Mouse (Mus musculus) limb, embryonic 14.5 days (tissue): ENCODE data around the gene Cers3. TPM values are rescaled to one million over a fixed set of nuclear protein-coding genes. Genes with fewer than 3 reads are reported as not detected.

Experiments used
- ATAC-seq: fragments of 200-750 bp; cut with Nextera tagmentation; 2 replicates; pipeline ENCODE4 v1.8.0; 2017; ENCODE audit warnings: low read depth, moderate number of reproducible peaks, moderate TSS enrichment; ENCODE audit not compliant: low FRiP score
- DNase-seq: peaks from one replicate; pipeline ENCODE4 v3.0.0-alpha.2; 2015; ENCODE audit warnings: low spot score
- H3K27ac ChIP-seq: fragments of 300-500 bp; sonication (generic); replicated peaks from 2 replicates; pipeline ENCODE4 v1.5.1; 2014; ENCODE audit warnings: low read depth, mild to moderate bottlenecking, low read length, moderate library complexity, mixed read lengths
- H3K27me3 ChIP-seq: fragments of 300-500 bp; sonication (generic); 2 replicates; pipeline ENCODE4 v1.6.1; 2014; ENCODE audit warnings: low read length, mixed read lengths; ENCODE audit not compliant: control insufficient read depth, insufficient read depth
- H3K36me3 ChIP-seq: fragments of 300-500 bp; sonication (generic); 2 replicates; pipeline ENCODE4 v1.6.1; 2014; ENCODE audit warnings: mild to moderate bottlenecking, low read length, moderate library complexity, mixed read lengths; ENCODE audit not compliant: control insufficient read depth, insufficient read depth
- H3K4me1 ChIP-seq: fragments of 300-500 bp; sonication (generic); 2 replicates; pipeline ENCODE4 v1.6.1; 2014; ENCODE audit warnings: antibody characterized with exemption, low read length, mixed read lengths; ENCODE audit not compliant: control insufficient read depth, insufficient read depth
- H3K4me2 ChIP-seq: fragments of 300-500 bp; sonication (generic); replicated peaks from 2 replicates; pipeline ENCODE4 v1.6.1; 2014; ENCODE audit warnings: low read depth, mild to moderate bottlenecking, low read length, moderate library complexity; ENCODE audit not compliant: severe bottlenecking
- H3K4me3 ChIP-seq: fragments of 300-500 bp; sonication (generic); replicated peaks from 2 replicates; pipeline ENCODE4 v1.5.1; 2014; ENCODE audit warnings: low read length
- H3K9ac ChIP-seq: fragments of 300-500 bp; sonication (generic); 2 replicates; pipeline ENCODE4 v1.6.1; 2014; ENCODE audit warnings: mild to moderate bottlenecking, low read depth, low read length, moderate library complexity; ENCODE audit not compliant: severe bottlenecking
- H3K9me3 ChIP-seq: fragments of 300-500 bp; sonication (generic); 2 replicates; pipeline ENCODE4 v1.6.1; 2016; ENCODE audit warnings: low read length; ENCODE audit not compliant: control insufficient read depth
- POLR2A ChIP-seq: fragments of 200-500 bp; IDR thresholded peaks from 2 replicates; pipeline ENCODE4 v1.8.0; 2012; ENCODE audit warnings: inconsistent platforms, mild to moderate bottlenecking, moderate library complexity, borderline replicate concordance; ENCODE audit not compliant: insufficient read depth, insufficient read length; ENCODE audit errors: extremely low read depth
- WGBS: fragments of 180-500 bp; shearing (Covaris S2); extraction: QIAGEN DNeasy Blood & Tissue Kit; methylation state at CpG from one replicate; pipeline ENCODE4 v1.1.7; 2014; 5-methylcytosine and 5-hydroxymethylcytosine counted together
- polyA plus RNA-seq, 2 experiments: library from polyadenylated mRNA; depleted of rRNA in 1 of 2; stranded (reverse) in 1 of 2; unstranded in 1 of 2; fragments of >200 nt; fragmentation: Nextera tagmentation in 1 of 2; extraction: Ambion mirVana in 1 of 2; gene quantifications; 2 replicates each; pipeline versions ENCODE4 v1.2.1 to v1.2.3; 2012 to 2014

Cers3 gene
- polyA plus RNA-seq, 2 experiments = 4.4 to 12.0 TPM

GRCm38 (mm10) chr7:66753816-66754215, 10.5 kb downstream of the Cers3 start:
- 68% methylated on average over 8 of the region's 8 CpGs for WGBS
- Histone ChIP-seq H3K4me2 (no peak overlapping the region), H3K4me1 (0 out of 2 replicates have a peak, but pooled peaks cover 5% of the 10 kb centered on the region), H3K27ac (no peak overlapping the region), H3K9ac (no peak overlapping the region), H3K36me3 (no peaks in the 10 kb centered on the region), H3K4me3 (no peak overlapping the region), H3K9me3 (no peaks in the 10 kb centered on the region), H3K27me3 (no peaks in the 10 kb centered on the region)
- ATAC-seq = no peak
- TF ChIP-seq POLR2A = no peak
- no peak for DNase-seq

- Histone ChIP-seq H3K36me3 (no peaks in the 10 kb centered on the region), H3K9ac (no peak overlapping the region), H3K9me3 (no peaks in the 10 kb centered on the region), H3K4me3 (no peak overlapping the region), H3K27me3 (no peaks in the 10 kb centered on the region), H3K4me1 (0 out of 2 replicates have a peak, but pooled peaks cover 2% of the 10 kb centered on the region), H3K27ac (no peak overlapping the region), H3K4me2 (no peak overlapping the region)
- DNase-seq (no peak), ATAC-seq (no peak)
- WGBS = 81% methylated on average over 7 of the region's 7 CpGs
- TF ChIP-seq POLR2A = no peak
Observed at GRCm38 (mm10) chr7:66755611-66756010, 12.3 kb downstream of the Cers3 start.

GRCm38 (mm10) chr7:66769902-66770301, 26.6 kb downstream of the Cers3 start:
- H3K4me2 ChIP-seq = no peak overlapping the region
- no peak for TF ChIP-seq POLR2A
- no peaks in the 10 kb centered on the region for H3K36me3 ChIP-seq
- H3K9me3 ChIP-seq = no peaks in the 10 kb centered on the region
- no peaks in the 10 kb centered on the region for H3K27me3 ChIP-seq
- no peak overlapping the region for H3K4me3 ChIP-seq
- ATAC-seq (no peak), DNase-seq (no peak)
- H3K27ac ChIP-seq = no peak overlapping the region
- WGBS = 69% methylated on average over 5 of the region's 5 CpGs
- H3K4me1 ChIP-seq = 0 out of 2 replicates have a peak, but pooled peaks cover 3% of the 10 kb centered on the region
- no peak overlapping the region for H3K9ac ChIP-seq

- 0 out of 2 replicates have a peak, but pooled peaks cover 3% of the 10 kb centered on the region for H3K4me1 ChIP-seq
- TF ChIP-seq POLR2A = no peak
- ATAC-seq (no peak), DNase-seq (no peak)
- no peak overlapping the region for H3K9ac ChIP-seq
- H3K4me3 ChIP-seq = no peak overlapping the region
- H3K36me3 ChIP-seq = no peaks in the 10 kb centered on the region
- no peaks in the 10 kb centered on the region for H3K9me3 ChIP-seq
- no peak overlapping the region for H3K4me2 ChIP-seq
- no peak overlapping the region for H3K27ac ChIP-seq
- WGBS = 47% methylated on average over 3 of the region's 3 CpGs
- no peaks in the 10 kb centered on the region for H3K27me3 ChIP-seq
Observed at GRCm38 (mm10) chr7:66770706-66771105, 27.4 kb downstream of the Cers3 start.

- no peak for TF ChIP-seq POLR2A
- WGBS = 64% methylated on average over 6 of the region's 6 CpGs
- ATAC-seq = no peak
Observed at GRCm38 (mm10) chr7:66771252-66771651, 27.9 kb downstream of the Cers3 start.

GRCm38 (mm10) chr7:66779411-66779810, 36.1 kb downstream of the Cers3 start:
- DNase-seq (no peak), ATAC-seq (no peak)
- no peaks in the 10 kb centered on the region for H3K36me3 ChIP-seq
- WGBS = 48% methylated on average over 2 of the region's 2 CpGs
- no peaks in the 10 kb centered on the region for H3K27me3 ChIP-seq
- H3K27ac ChIP-seq = no peak overlapping the region
- TF ChIP-seq POLR2A = no peak
- no peak overlapping the region for H3K9ac ChIP-seq
- no peak overlapping the region for H3K4me3 ChIP-seq
- H3K4me2 ChIP-seq = no peak overlapping the region
- H3K9me3 ChIP-seq = no peaks in the 10 kb centered on the region
- peaks cover 8% of the 10 kb centered on the region; the same call in 1 of the 2 replicates for H3K4me1 ChIP-seq

More at GRCm38 (mm10) chr7:66771252-66771651, 27.9 kb downstream of the Cers3 start:
- Histone ChIP-seq H3K4me1 (0 out of 2 replicates have a peak, but pooled peaks cover 3% of the 10 kb centered on the region), H3K4me2 (no peak overlapping the region), H3K9ac (no peak overlapping the region), H3K27ac (no peak overlapping the region), H3K4me3 (no peak overlapping the region), H3K27me3 (no peaks in the 10 kb centered on the region), H3K9me3 (no peaks in the 10 kb centered on the region), H3K36me3 (no peaks in the 10 kb centered on the region)
- no peak for DNase-seq
